9 mouse cellular contexts compared by ENCODE assay signal in the genomic region with DNA sequence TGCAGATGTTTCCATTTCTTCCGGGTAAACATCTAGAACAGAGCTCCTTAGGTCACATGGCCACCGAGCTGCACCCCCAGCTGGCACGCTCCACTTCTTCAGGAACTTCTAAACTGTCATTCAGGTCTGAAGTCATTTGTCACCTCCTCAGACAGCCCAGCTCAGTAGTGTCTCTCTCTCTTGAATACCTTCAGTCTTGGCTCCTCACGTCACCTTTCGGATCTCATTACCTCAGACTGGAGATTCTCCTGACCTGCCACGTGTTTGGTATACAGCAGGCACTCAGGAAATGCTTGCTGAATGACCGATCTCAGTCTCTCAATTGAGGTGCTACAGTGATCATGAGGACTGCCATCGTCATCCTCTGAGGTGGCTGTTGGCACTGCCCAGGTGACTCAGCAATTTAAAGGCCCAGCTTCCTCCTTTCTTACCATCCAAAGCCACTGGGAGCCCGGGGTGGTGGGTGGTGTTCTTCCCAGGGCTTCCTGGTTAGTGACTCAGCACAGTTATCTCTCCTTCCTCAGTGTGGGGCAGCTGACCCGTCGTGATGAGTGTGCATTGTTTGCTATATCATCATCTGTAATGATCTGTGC. TPM values are rescaled to one million over a fixed set of nuclear protein-coding genes. Genes with fewer than 3 reads are reported as not detected.
DNase-seq lines count a peak whose midpoint lies in the region; ATAC-seq and TF ChIP-seq lines count a peak whose summit lies in the region.
"Had no signal": no experiment of that assay in that cellular context is flagged by ENCODE, and none has a peak within 500 bp of the region (broad histone marks: within the 10 kb centered on the region; RNA-seq: fewer than 3 reads in every experiment).

No protein-coding gene starts in this region.

- peaks cover 19% of the 10 kb centered on the region for H3K4me1 ChIP-seq in forebrain, embryonic 10.5 days
- H3K4me1 ChIP-seq in forebrain, postnatal 0 days (ENCODE audit: insufficient read depth), result no peaks in the 10 kb centered on the region
- peaks cover 38% of the 10 kb centered on the region for H3K4me1 ChIP-seq in liver, embryonic 11.5 days (replicated peaks; ENCODE audit: control insufficient read depth, insufficient read depth, low read length)
- H3K4me1 ChIP-seq in neural tube, embryonic 15.5 days, result peaks cover 13% of the 10 kb centered on the region

- TF ChIP-seq CTCF in forebrain, postnatal 0 days (IDR thresholded peaks at IDR 0.05; ENCODE audit: low read depth), result no peak

- H3K4me3 ChIP-seq in forebrain, embryonic 10.5 days, result no peak overlapping the region
- no peak overlapping the region for H3K4me3 ChIP-seq in forebrain, postnatal 0 days (ENCODE audit: low read depth, low read length)
- peak overlapping the region; percentile 0; the same call in 1 of the 2 replicates for H3K4me3 ChIP-seq in liver, embryonic 11.5 days (ENCODE audit: low read depth, low read length)
- H3K4me3 ChIP-seq in neural tube, embryonic 15.5 days (replicated peaks), result no peak overlapping the region
- H3K4me3 ChIP-seq: neural tube, embryonic 13.5 days had no signal

- no peak for DNase-seq in forebrain, embryonic 10.5 days (ENCODE audit: extremely low spot score, low spot score)
- no peak for DNase-seq in forebrain, postnatal 0 days
- peak; percentile 23 for DNase-seq in R1 (ENCODE audit: low read depth, low spot score)
- peak; percentile 68 for DNase-seq in liver, embryonic 11.5 days (ENCODE audit: low spot score)
- DNase-seq in spleen, postnatal 10 days (ENCODE audit: low spot score in 2 of 2), result peak; percentile 64 to 71
- no peak for DNase-seq in layer of hippocampus, adult 9-11 months
- DNase-seq in left cerebral cortex, adult 8-10 months (ENCODE audit: low spot score in 2 of 2), result no peak

- no peak for ATAC-seq in forebrain, postnatal 0 days
- peak; percentile 95 for ATAC-seq in liver, embryonic 11.5 days (replicated peaks; ENCODE audit: low FRiP score)
- no peak for ATAC-seq in neural tube, embryonic 15.5 days (ENCODE audit: low FRiP score)

- WGBS in forebrain, embryonic 10.5 days, result 88% methylated on average over 11 of the region's 11 CpGs
- WGBS in forebrain, postnatal 0 days, result 86% methylated on average over 11 of the region's 11 CpGs
- WGBS in liver, embryonic 11.5 days, result 41% methylated on average over 11 of the region's 11 CpGs
- WGBS in neural tube, embryonic 15.5 days, result 81% methylated on average over 11 of the region's 11 CpGs

- no peak overlapping the region for H3K4me2 ChIP-seq in forebrain, postnatal 0 days (ENCODE audit: low read depth)
- H3K4me2 ChIP-seq in liver, embryonic 11.5 days, result peak overlapping the region; percentile 39
- no peak overlapping the region for H3K4me2 ChIP-seq in neural tube, embryonic 15.5 days
- H3K4me2 ChIP-seq: neural tube, embryonic 13.5 days had no signal

- 0 out of 2 replicates have a peak overlapping the region, but pooled peaks have one; percentile 40 for H3K27ac ChIP-seq in forebrain, embryonic 10.5 days
- no peak overlapping the region for H3K27ac ChIP-seq in forebrain, postnatal 0 days (ENCODE audit: low read depth, low read length)
- peak overlapping the region; percentile 84 for H3K27ac ChIP-seq in liver, embryonic 11.5 days (ENCODE audit: low read depth, low read length)
- no peak overlapping the region for H3K27ac ChIP-seq in neural tube, embryonic 15.5 days (replicated peaks)
- H3K27ac ChIP-seq: neural tube, embryonic 13.5 days had no signal

- no peak overlapping the region for H3K9ac ChIP-seq in forebrain, postnatal 0 days
- peak overlapping the region; percentile 1; the same call in 1 of the 2 replicates for H3K9ac ChIP-seq in liver, embryonic 11.5 days (ENCODE audit: low read depth, low read length)
- H3K9ac ChIP-seq in neural tube, embryonic 15.5 days (replicated peaks), result no peak overlapping the region
- H3K9ac ChIP-seq: neural tube, embryonic 13.5 days had no signal

- H3K36me3 ChIP-seq in forebrain, embryonic 10.5 days (replicated peaks), result no peaks in the 10 kb centered on the region
- H3K36me3 ChIP-seq in forebrain, postnatal 0 days (ENCODE audit: insufficient read depth), result no peaks in the 10 kb centered on the region
- H3K36me3 ChIP-seq in liver, embryonic 11.5 days (ENCODE audit: control insufficient read depth, insufficient read depth, low read length), result no peaks in the 10 kb centered on the region
- no peaks in the 10 kb centered on the region for H3K36me3 ChIP-seq in neural tube, embryonic 15.5 days
- H3K36me3 ChIP-seq: neural tube, embryonic 13.5 days had no signal

- H3K9me3 ChIP-seq in forebrain, embryonic 10.5 days, result peaks cover 5% of the 10 kb centered on the region
- H3K9me3 ChIP-seq in forebrain, postnatal 0 days (ENCODE audit: low read length), result no peaks in the 10 kb centered on the region
- H3K9me3 ChIP-seq in liver, embryonic 11.5 days (ENCODE audit: control insufficient read depth, low read length), result no peaks in the 10 kb centered on the region
- no peaks in the 10 kb centered on the region for H3K9me3 ChIP-seq in neural tube, embryonic 15.5 days (replicated peaks)
- H3K9me3 ChIP-seq: neural tube, embryonic 13.5 days had no signal

- H3K27me3 ChIP-seq in forebrain, embryonic 10.5 days (ENCODE audit: poor library complexity, severe bottlenecking), result no peaks in the 10 kb centered on the region
- H3K27me3 ChIP-seq in forebrain, postnatal 0 days (ENCODE audit: insufficient read depth, low read length), result no peaks in the 10 kb centered on the region
- no peaks in the 10 kb centered on the region for H3K27me3 ChIP-seq in liver, embryonic 11.5 days (replicated peaks; ENCODE audit: control insufficient read depth, insufficient read depth, low read length)
- H3K27me3 ChIP-seq in neural tube, embryonic 15.5 days (replicated peaks), result no peaks in the 10 kb centered on the region
- H3K27me3 ChIP-seq: neural tube, embryonic 13.5 days had no signal

RNA-seq across cellular contexts. Expression of a gene that starts 19.9 kb away (rescaled TPM):
- polyA plus RNA-seq in forebrain, embryonic 10.5 days (2016; fragmentation: Nextera tagmentation; extraction: Ambion mirVana), result 50.8 and 51.2 TPM in 2 replicates
- total RNA-seq in forebrain, postnatal 0 days (2014; rRNA removed), result 62.0 and 62.2 TPM in 2 replicates
- polyA plus RNA-seq in forebrain, postnatal 0 days (2015; fragmentation: Nextera tagmentation; extraction: Ambion mirVana), result 76.5 and 90.8 TPM in 2 replicates
- polyA plus RNA-seq in liver, embryonic 11.5 days (2014; fragmentation: Nextera tagmentation; extraction: Ambion mirVana), result 31.3 TPM in 2 replicates
- 10 to 100 TPM; 35.5 to 47.5 (median 42.3) TPM for total RNA-seq in left cerebral cortex, adult 8-10 months (2022)
- 48.8 and 50.4 TPM in 2 replicates for polyA plus RNA-seq in neural tube, embryonic 15.5 days (2015; fragmentation: Nextera tagmentation; extraction: Ambion mirVana)

RNA-seq across cellular contexts. Expression of a gene that starts 43.6 kb away (rescaled TPM):
- polyA plus RNA-seq in forebrain, embryonic 10.5 days (2016; fragmentation: Nextera tagmentation; extraction: Ambion mirVana), result 0.52 and 0.65 TPM in 2 replicates
- total RNA-seq in forebrain, postnatal 0 days (2014; rRNA removed), result 24.9 and 25.0 TPM in 2 replicates
- 13.9 and 19.7 TPM in 2 replicates for polyA plus RNA-seq in forebrain, postnatal 0 days (2015; fragmentation: Nextera tagmentation; extraction: Ambion mirVana)
- 4.1 and 4.8 TPM in 2 replicates for polyA plus RNA-seq in liver, embryonic 11.5 days (2014; fragmentation: Nextera tagmentation; extraction: Ambion mirVana)
- 10 to 100 TPM; 54.5 to 61.4 (median 56.3) TPM for total RNA-seq in left cerebral cortex, adult 8-10 months (2022)
- polyA plus RNA-seq in neural tube, embryonic 15.5 days (2015; fragmentation: Nextera tagmentation; extraction: Ambion mirVana), result 22.1 and 23.2 TPM in 2 replicates

Comparison
In these comparisons a context has a peak if more than half of its experiments do, and no peak if none do; other contexts are left out.
1. H3K27ac ChIP-seq: peak in forebrain, embryonic 10.5 days (single experiment) and liver, embryonic 11.5 days (single experiment); none in forebrain, postnatal 0 days (single experiment) and neural tube, embryonic 15.5 days (single experiment).
2. DNase-seq: peak in R1 (single experiment), liver, embryonic 11.5 days (single experiment) and spleen, postnatal 10 days (2 of 2); none in forebrain, embryonic 10.5 days (single experiment), forebrain, postnatal 0 days (single experiment), layer of hippocampus, adult 9-11 months (single experiment) and left cerebral cortex, adult 8-10 months (0 of 2).